Mouse (Mus musculus) E14TG2a.4 (cell line): Measurements from ENCODE around the gene Dhfr.
A peak's percentile ranks its signal among the peaks of the same experiment; 100 is the strongest.

ENCODE experiments used
- H3K27me3 ChIP-seq: 2 replicates; pipeline ENCODE4 v1.6.1; 2014; ENCODE audit warnings: low read length, control low read depth; ENCODE audit not compliant: insufficient read depth
- H3K36me3 ChIP-seq: 2 replicates; pipeline ENCODE4 v1.6.1; 2014; ENCODE audit warnings: low read length, control low read depth; ENCODE audit not compliant: insufficient read depth
- H3K4me1 ChIP-seq: replicated peaks from 2 replicates; pipeline ENCODE4 v1.6.1; 2014; ENCODE audit warnings: low read depth, low read length, control low read depth
- H3K4me3 ChIP-seq: replicated peaks from 2 replicates; pipeline ENCODE4 v1.5.1; 2014; ENCODE audit warnings: mild to moderate bottlenecking, low read length
- H3K9me3 ChIP-seq: 2 replicates; pipeline ENCODE4 v1.6.1; 2014; ENCODE audit warnings: low read length, control low read depth
- CTCF ChIP-seq: conservative IDR thresholded peaks from 2 replicates; pipeline ENCODE4 v1.5.1; 2014; ENCODE audit warnings: low read length
- NANOG ChIP-seq: IDR thresholded peaks from 2 replicates; pipeline ENCODE4 v1.6.1; 2014; ENCODE audit warnings: borderline replicate concordance, low read length, mixed read lengths
- POU5F1 ChIP-seq: IDR thresholded peaks from 2 replicates; pipeline ENCODE4 v1.6.1; 2014; ENCODE audit warnings: low read length, borderline replicate concordance

The Dhfr gene

DNA sequence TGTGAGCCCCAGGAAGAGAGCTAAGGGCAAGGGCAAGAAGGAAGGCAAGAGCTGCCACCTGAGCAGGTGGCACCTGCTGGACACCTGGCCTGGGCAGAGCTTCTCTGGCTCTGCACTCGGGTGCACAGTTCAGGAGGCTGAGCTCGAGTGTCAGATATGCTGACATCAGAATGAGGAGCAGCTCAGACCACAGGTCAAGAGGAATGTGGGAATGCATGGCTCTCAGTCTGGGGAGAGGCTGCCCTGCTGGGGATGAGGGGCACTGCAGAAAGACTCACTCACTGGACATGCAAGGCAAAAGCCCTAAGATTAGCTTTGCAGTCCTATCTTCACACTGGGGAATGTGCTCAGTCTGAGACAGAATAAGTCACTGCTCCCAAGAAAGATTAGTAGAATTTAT, 47.5 kb downstream of the Dhfr start:
- Histone ChIP-seq H3K9me3 (0 out of 2 replicates have a peak, but pooled peaks cover 7% of the 10 kb centered on the region), H3K36me3 (no peaks in the 10 kb centered on the region), H3K4me3 (no peak overlapping the region), H3K27me3 (peaks cover 5% of the 10 kb centered on the region; the same call in 1 of the 2 replicates), H3K4me1 (no peaks in the 10 kb centered on the region)
- TF ChIP-seq CTCF: no peak
- no peak for TF ChIP-seq NANOG
- no peak for TF ChIP-seq POU5F1

- Histone ChIP-seq H3K9me3 (0 out of 2 replicates have a peak, but pooled peaks cover 7% of the 10 kb centered on the region), H3K36me3 (no peaks in the 10 kb centered on the region)
- TF ChIP-seq NANOG: no peak
- TF ChIP-seq CTCF: no peak
- no peak for TF ChIP-seq POU5F1
Measured at GRCm38 (mm10) chr13:92403496-92403895, 49.0 kb downstream of the Dhfr start.

DNA sequence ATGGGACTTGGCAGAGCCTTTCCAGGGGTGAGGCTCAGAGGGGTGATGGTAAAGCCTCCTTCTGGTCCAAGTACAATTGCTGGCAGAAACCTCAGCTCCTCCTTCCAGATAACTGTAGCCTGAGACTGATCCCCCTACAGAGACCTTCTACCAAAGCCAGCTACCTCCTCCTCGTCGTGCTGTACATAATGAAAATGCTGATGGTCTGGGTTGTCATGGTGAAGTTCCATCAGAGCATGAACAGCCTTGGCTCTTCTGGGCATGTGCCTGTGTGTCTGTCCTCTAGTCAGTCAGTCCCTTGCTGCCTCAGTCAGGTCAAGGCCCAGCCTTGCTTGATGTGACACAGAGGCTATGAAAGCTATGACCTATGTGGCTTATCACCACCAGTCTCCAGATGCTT, 56.0 kb downstream of the Dhfr start:
- Histone ChIP-seq H3K9me3 (0 out of 2 replicates have a peak, but pooled peaks cover 4% of the 10 kb centered on the region), H3K4me3 (no peak overlapping the region), H3K4me1 (no peaks in the 10 kb centered on the region), H3K36me3 (no peaks in the 10 kb centered on the region), H3K27me3 (no peaks in the 10 kb centered on the region)
- TF ChIP-seq NANOG: no peak
- TF ChIP-seq CTCF: no peak
- no peak for TF ChIP-seq POU5F1

More at GRCm38 (mm10) chr13:92403496-92403895, 49.0 kb downstream of the Dhfr start:
- Histone ChIP-seq H3K4me3 (no peak overlapping the region), H3K27me3 (peaks cover 3% of the 10 kb centered on the region; the same call in 1 of the 2 replicates), H3K4me1 (no peaks in the 10 kb centered on the region)

GRCm38 (mm10) chr13:92419630-92420029, 65.1 kb downstream of the Dhfr start:
- no peaks in the 10 kb centered on the region for H3K4me1 ChIP-seq
- no peaks in the 10 kb centered on the region for H3K36me3 ChIP-seq
- no peak overlapping the region for H3K4me3 ChIP-seq
- peaks cover 43% of the 10 kb centered on the region for H3K27me3 ChIP-seq
- H3K9me3 ChIP-seq: no peaks in the 10 kb centered on the region
- TF ChIP-seq POU5F1 (no peak), CTCF (no peak), NANOG (no peak)

- TF ChIP-seq CTCF (no peak), NANOG (no peak), POU5F1 (no peak)
- no peak overlapping the region for H3K4me3 ChIP-seq
- H3K4me1 ChIP-seq: peaks cover 8% of the 10 kb centered on the region
- peaks cover 81% of the 10 kb centered on the region for H3K27me3 ChIP-seq
- H3K36me3 ChIP-seq: no peaks in the 10 kb centered on the region
- no peaks in the 10 kb centered on the region for H3K9me3 ChIP-seq
Measured at GRCm38 (mm10) chr13:92423711-92424110, 69.2 kb downstream of the Dhfr start.

DNA sequence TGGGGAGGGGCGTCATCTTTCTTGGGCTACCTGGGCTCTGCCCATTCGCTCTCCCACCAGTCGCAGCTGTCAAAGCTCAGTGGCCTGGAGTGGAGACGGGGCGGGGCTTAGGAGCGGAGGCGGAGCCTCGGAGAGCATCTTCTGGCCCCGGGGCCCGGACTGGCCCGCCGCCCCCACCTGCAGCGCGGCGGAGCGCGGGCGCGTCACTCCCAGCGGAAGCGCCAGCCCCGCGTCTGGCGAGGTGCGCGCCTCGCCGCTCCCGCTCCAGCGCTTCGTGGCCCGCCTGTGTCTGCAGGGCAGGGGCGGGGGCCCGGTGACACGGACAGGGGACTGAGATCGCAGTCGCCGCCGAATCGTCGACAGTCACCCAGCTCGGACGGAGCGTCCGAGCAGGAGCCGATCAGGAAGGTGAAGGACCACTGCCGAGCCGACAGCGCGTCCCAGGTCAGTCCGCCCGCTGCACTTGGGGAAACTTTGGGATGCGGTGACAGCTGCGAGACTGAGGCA, 71.3 kb downstream of the Dhfr start, which contains the start of gene Ankrd34b:
Gene Ankrd34b (plus strand): TSS at position 139 of the 507 bp plus-strand sequence.
- TF ChIP-seq POU5F1: no peak
- no peak for TF ChIP-seq NANOG
- no peak for TF ChIP-seq CTCF
- no peaks in the 10 kb centered on the region for H3K9me3 ChIP-seq
- peak within 1 kb of the TSS; percentile 87 for H3K4me3 ChIP-seq
- H3K36me3 ChIP-seq: no peaks in the 10 kb centered on the region
- peaks cover 79% of the 10 kb centered on the region for H3K27me3 ChIP-seq
- H3K4me1 ChIP-seq: peaks cover 8% of the 10 kb centered on the region

DNA sequence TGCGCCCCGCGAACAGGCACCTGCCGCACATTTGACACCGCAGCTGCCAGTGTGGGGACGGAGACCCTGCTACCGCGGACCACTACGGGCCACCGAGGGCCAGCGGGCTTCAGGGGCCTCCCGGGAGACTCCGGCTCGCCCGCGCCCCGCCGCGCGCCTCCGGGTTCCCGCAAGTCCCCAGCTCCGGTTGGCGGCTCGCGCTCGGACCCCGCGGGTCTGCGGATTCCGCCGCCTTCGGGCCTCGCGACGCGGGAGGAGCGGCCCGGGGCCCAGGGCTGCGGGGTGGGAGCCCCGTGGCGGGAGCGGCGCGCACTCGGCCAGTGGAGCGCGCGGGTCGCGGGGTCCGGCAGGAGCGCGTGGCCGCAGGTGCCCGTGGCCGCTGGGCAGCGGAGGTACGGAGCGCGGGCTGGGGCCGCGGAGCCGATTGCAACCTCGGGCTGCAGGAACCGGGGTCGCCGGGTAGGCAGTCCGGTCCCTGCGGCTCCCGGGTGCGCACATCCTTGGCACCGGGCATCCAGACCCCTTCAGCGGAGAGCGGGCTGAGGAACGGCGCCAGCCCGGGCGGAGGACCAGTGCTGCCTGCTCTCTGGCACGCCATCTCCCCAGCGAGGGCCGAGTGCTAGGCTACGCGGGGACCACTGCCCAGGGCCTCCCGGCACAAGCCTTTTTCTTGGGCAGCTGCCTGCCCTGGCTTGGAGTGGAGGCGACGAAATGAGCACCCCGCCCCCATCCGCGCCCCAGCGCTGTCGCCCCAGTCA, 71.9 kb downstream of the Dhfr start:
- Histone ChIP-seq H3K27me3 (peaks cover 77% of the 10 kb centered on the region), H3K4me3 (peak overlapping the region; percentile 87), H3K4me1 (peaks cover 8% of the 10 kb centered on the region), H3K9me3 (no peaks in the 10 kb centered on the region), H3K36me3 (no peaks in the 10 kb centered on the region)
- TF ChIP-seq POU5F1 (no peak), CTCF (no peak), NANOG (no peak)

- Histone ChIP-seq H3K4me3 (peak overlapping the region; percentile 87; the same call in 1 of the 2 replicates), H3K9me3 (no peaks in the 10 kb centered on the region), H3K4me1 (peaks cover 8% of the 10 kb centered on the region), H3K36me3 (no peaks in the 10 kb centered on the region), H3K27me3 (peaks cover 72% of the 10 kb centered on the region)
- TF ChIP-seq POU5F1 (no peak), NANOG (no peak)
Measured at GRCm38 (mm10) chr13:92427351-92427855, 72.9 kb downstream of the Dhfr start.
